Mouse (Mus musculus) left cerebral cortex, postnatal 10 days (tissue): ENCODE results near the gene Unc5cl. TPM values are rescaled to one million over a fixed set of nuclear protein-coding genes. Genes with fewer than 3 reads are reported as not detected.
"Not testable (repeated sequence)": the region's sequence is repeated elsewhere in the genome, so short reads cannot be mapped to it uniquely, and the experiment has no call there.

Source experiments
- DNase-seq, 2 experiments: peaks; one replicate each; pipeline ENCODE4 v3.0.0; 2021 to 2022; ENCODE audit warnings: low spot score in 2 of 2, mixed read lengths in 1 of 2; ENCODE audit errors: extremely low spot score in 1 of 2
- intact Hi-C: fragments of 180-260 bp; cut with DNase I; formaldehyde crosslinking; loops from one replicate; pipeline ENCODE4 v1.15.1; 2025
- total RNA-seq, 2 experiments: library from RNA; stranded (reverse); gene quantifications; 2 replicates each; pipeline ENCODE4 v1.2.3; 2021

Unc5cl gene
- total RNA-seq, 2 experiments from 2014 or later = 0.15 to 0.26 TPM

GRCm38 (mm10) chr17:48455955-48456354, 1.3 kb downstream of the Unc5cl start:
- DNase-seq = no peak
- intact Hi-C loops = no loop called here

- intact Hi-C loops = no loop called here
- DNase-seq = no peak
Observed at GRCm38 (mm10) chr17:48457971-48458653, 3.4 kb downstream of the Unc5cl start.

DNA sequence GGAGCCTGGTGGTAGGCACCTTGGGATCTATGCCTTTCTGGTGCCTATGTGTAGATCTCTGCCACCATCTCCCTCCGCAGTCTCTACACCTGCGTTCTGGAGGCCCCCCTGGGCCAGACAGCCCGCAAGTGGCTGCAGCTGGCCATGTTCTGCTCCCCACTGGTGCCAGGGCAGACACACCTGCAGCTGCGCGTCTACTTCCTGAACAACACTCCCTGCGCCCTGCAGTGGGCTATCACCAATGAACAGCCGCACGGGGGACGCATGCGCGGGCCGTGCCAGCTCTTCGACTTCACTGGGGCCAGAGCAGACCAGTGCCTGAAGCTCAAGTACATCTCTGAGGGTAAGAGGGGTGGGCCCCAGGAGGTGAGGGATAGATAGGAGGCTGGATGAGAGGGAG, 7.4 kb downstream of the Unc5cl start:
- intact Hi-C loops = no loop called here
- DNase-seq = no peak

DNA sequence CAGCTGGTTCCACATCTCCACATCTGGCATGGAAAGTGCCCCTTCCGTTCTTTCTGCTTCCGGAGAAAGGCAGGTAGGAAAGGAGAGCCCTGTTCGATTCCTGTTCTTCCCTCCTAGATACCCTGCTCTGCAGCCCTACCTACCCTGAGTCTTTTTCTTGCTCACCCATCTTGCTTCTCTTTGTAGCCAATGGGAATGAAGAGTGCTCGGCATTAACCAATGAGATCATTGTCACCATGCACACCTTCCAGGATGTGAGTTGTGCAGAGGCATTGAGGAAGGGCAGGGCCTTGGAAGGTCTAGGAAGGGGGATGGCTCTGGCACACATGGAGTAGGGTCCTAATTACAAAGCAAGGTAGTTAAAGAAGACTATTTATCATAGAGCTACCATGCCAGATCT, 8.7 kb downstream of the Unc5cl start:
- intact Hi-C loops = no loop called here
- DNase-seq = no peak

- intact Hi-C loops = loop anchor here (5.0 kb wide), 2 partner anchors 135 to 465 kb away; partner anchors contain the start of gene Lrfn2
- no peak for DNase-seq
Observed at GRCm38 (mm10) chr17:48466769-48467394, 12.2 kb downstream of the Unc5cl start.

DNA sequence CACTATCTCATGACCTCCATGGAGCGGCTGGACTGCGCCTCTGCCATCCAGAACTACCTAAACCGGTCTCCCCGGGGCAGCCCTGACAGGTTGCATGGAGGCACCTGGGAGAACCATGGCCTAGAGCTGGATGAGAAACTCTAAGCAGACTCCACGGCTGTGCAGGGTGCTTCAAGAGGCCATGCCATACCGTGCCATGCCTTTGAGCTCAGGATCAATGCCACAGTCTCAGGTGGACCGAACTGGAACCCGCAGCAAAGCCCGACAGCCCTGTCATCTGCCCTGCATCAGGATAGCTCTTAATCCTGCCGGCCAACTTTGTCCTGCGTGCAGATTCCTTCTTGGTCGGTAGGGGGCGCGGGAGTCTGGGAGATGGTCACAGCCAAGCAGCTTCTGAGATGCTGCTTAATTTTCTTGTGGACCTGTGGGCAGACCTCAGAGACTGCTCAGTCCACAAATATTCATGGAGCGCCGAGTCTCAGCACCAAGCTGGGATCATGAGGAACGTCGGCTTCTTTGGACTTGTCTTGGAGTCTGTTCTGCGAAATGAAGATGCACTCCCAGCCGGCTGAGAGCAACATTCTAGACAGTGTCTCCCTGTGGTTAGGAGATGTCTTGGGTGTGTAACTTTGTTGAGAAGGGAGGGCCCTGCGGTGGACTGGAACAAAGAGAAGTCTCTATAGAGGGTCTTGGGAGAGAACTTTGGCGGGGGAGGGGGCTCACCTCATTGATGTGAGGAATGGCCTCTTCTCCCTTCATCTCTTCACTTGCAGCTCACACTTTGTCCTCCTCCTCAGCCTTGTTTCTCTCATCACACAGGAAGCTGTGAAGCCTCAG, 12.9 kb downstream of the Unc5cl start:
- peak; percentile 85 for DNase-seq
- intact Hi-C loops = loop anchor here (5.0 kb wide), 2 partner anchors 135 to 465 kb away; partner anchors contain the start of gene Lrfn2

DNA sequence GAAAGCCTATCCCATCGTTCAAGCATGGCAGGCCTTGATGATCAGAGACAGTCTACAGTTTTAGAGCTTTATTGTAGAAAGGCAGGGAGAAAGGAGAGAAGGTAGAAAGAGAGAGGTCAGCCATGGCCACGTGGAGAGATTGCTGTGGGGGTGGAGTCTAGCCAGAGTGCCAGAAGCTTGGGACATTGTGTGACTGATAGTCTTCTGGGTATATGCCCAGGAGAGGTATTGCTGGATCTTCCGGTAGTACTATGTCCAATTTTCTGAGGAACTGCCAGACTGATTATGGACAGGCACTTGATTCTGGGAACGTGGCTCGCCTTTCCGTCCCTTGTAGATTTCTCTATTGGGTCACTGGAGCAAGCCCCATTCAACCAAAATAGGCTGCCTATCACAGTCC, 19.6 kb downstream of the Unc5cl start:
- DNase-seq, intact Hi-C loops: not testable (repeated sequence)

- intact Hi-C loops = no loop called here
- no peak for DNase-seq
Observed at GRCm38 (mm10) chr17:48475444-48475843, 20.7 kb downstream of the Unc5cl start.

GRCm38 (mm10) chr17:48479952-48480351, 25.3 kb downstream of the Unc5cl start:
- DNase-seq = no peak
- intact Hi-C loops = no loop called here

GRCm38 (mm10) chr17:48483764-48484163, 29.1 kb downstream of the Unc5cl start:
- DNase-seq = no peak
- intact Hi-C loops = no loop called here

DNA sequence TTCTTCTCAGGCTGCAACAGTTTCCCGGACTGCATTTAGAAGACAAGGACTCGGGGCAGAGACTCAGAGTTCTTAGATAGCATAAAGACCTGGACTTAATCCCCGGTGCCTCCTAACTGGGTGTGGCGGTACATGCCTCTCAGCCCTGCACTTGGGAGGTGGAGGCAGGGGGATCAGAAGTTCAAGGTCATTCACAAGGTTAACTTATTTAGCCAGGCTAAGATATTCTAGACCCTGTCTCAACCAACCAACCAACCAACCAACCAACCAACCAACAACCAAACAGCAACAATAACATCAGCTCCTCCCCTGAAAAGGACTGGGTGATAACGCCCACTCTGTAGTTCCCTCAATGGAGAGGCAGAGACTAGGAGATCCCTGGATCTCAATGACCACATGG, 29.5 kb downstream of the Unc5cl start:
- DNase-seq = no peak
- intact Hi-C loops = no loop called here

DNA sequence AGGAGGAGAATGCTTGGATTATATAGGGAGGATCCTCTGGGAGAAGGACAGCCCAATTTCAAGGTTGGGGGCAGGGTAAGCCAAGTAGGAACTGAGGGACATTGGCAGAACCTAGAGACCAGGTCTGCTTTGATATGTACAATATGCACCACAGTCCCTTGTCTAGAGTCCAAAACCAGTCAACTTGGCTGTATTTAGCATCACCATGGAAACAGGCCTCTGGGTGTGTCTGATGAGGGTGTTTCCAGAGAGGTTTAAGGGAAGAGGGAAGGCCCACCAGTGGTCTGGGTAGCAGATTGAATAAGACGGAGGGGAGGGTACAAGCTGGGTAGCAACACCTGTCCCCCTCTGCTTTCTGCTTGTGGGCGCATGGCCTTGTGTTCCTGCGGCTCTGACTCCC, 34.8 kb downstream of the Unc5cl start:
- no peak for DNase-seq
- intact Hi-C loops = no loop called here

DNA sequence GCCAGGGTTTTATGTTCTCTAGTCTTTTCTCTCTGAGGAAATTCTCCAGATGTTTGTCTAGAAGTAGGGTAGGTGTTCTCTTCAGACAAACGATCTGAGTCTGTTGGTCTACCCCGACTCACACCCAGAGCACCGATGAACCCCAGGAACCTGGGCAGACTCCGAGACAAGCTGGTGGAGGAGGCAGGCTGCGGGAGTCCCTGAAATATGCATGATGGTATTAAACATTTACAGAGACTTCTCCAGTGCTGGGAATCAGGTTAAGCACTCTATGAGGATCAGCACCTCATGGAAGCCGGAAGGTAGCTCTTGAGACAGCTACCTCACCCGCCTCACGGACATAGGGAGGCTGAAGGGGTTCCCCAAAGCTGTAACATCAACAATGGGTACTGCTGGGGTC, 37.9 kb downstream of the Unc5cl start:
- no peak for DNase-seq
- intact Hi-C loops = no loop called here

GRCm38 (mm10) chr17:48493582-48493981, 38.9 kb downstream of the Unc5cl start:
- intact Hi-C loops = no loop called here
- no peak for DNase-seq

GRCm38 (mm10) chr17:48493986-48494385, 39.3 kb downstream of the Unc5cl start:
- intact Hi-C loops = no loop called here
- no peak for DNase-seq

DNA sequence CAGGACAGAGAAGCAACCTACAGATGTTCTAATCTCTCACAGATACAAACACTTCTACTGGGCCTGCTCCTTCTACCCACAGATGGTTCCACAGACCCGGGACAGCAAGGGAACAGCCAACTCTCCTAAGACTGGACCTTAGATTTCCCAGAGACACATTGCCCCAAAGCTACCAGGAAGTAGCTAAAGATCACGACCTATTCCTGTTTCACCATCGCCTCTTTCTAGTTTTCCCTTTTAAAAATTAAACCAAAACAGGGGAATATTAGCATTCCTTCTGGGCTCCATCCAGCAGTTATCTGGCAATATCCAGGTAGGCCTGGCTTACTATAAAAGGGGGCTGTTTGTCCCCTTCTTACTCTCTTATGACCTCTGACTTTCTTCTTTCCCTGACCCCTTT, 43.3 kb downstream of the Unc5cl start:
- intact Hi-C loops = no loop called here
- DNase-seq = no peak

DNA sequence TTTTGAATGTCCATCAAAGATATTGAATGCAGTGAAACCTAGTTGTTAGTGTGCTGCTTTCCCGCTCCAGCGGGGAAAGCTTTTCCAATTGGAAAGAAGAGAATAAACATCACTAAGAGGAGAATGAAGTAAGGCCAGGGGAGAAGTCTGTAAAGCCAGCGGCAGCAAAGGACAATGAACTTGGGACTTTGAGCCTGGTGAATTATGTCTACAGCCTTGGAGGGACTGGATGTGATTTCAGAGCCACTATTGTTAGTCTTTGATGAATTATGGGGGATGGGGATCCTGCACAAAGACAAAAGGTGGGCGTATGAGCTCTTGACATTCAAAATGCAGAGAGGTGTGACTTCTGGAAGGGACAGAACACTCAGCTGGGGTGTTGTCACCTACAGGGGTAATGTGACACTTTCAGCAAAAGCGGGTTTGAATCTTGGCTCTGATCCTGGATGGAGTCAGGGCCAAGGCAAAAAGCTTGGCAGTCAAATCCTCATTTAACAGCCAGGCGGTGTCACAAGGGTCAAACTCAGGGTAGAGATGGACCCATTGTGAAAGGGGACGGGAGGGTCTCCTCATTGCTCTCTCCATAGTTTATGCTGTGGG, 46.2 kb downstream of the Unc5cl start:
- no peak for DNase-seq
- intact Hi-C loops = no loop called here

DNA sequence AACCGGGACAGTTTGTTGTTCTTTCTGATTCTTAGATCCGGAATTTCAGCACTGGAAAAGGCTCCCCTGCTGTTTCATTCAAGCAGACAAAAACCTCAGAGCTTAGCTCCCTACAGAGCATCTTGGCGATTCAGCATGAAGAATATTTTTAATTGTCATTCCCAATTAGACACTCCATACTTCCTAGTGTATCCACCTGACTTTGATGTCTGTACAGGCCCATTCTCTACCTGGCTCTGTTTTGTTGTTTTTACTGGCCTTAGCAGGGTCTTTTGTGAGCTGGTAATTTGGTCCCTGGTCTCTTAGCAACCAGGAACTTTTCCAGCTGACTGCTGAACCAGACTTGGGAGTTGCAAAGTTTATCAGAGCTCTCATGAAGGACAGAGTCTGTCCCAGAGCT, 50.3 kb downstream of the Unc5cl start:
- DNase-seq = no peak
- intact Hi-C loops = no loop called here

DNA sequence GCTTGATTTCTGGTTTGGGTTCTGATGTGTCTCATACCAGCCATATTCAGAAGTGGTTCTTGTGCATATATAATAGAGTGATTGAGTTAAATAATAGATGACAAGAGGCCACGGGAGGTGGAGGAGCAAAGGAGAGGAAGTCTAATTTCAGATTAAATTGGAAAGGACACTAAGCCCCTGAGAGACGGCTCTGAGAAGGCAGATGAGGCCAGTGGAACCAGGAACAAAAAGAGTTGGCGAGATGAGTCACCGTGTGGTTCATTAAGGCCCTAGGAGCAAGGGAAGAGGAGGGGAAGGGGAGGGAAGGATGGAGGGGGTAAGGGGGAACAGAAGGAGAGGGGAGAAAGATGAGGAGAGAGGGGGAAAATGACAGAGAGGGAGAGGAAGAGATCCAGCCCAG, 52.3 kb downstream of the Unc5cl start:
- no peak for DNase-seq
- intact Hi-C loops = no loop called here
